Mouse (Mus musculus): ENCODE results near the gene Ang. TPM values are rescaled to one million over a fixed set of nuclear protein-coding genes. Genes with fewer than 3 reads are reported as not detected.

Ang gene
- total RNA-seq, 2 experiments from 2014 or later, result 8.0 TPM; not detected in 1

DNA sequence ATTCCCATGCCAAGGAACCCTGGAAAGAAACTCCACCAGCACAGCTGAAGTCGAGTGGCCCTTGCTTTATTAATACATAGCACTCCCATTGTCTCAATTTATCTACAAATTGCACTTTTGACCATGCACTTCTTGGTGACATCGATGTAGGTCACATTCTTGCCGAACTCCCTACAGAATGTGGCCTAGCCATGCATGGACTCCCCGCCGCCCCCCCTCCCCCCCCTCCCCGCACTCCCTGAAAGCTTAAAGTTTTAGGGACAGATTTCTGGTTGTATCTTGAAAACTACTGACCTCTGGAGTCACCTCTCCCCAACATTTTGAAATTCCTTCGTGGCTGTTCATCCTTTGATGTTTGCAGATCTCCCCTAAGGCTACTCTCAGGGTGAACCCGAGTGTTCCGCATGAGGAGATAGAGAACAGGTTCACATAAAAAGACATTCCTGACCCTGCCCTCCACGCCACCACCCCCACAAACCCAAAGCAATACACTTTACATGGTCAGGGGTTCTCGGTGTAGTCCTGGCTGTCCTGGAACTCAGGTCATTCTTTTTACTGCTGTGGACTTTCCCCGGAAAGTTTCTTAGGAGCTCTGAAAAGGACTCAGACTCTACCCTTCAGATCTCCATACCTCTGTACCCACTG is 23.1 kb downstream of the Ang start, which contains the start of gene Eddm3b:
TSS of gene Eddm3b (plus strand) at position 511 of the 645 bp plus-strand sequence.
- no peak for ATAC-seq (replicated peaks; ENCODE audit: low FRiP score, poor library complexity, severe bottlenecking)

DNA sequence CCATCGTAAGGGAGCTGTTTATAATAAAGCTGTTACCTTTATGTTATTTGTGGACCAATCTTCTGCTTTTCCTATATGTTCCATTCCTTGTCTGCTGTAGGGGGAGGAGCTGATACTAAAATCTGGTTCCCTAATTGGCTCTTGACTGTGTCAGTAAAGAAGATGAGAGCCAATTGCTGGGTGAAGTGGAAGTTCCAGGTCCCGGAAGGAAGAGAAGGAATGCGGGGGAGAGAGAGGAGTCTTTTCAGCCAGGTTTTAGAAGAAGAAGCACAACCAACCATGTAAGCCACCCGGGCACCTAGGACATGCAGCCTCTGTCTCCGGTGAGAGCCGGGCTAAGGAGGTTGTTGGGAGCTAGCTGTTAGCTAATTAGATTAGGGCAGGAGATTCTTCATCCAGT is 34.7 kb downstream of the Ang start:
- ATAC-seq (replicated peaks; ENCODE audit: low FRiP score, poor library complexity, severe bottlenecking), result no peak

DNA sequence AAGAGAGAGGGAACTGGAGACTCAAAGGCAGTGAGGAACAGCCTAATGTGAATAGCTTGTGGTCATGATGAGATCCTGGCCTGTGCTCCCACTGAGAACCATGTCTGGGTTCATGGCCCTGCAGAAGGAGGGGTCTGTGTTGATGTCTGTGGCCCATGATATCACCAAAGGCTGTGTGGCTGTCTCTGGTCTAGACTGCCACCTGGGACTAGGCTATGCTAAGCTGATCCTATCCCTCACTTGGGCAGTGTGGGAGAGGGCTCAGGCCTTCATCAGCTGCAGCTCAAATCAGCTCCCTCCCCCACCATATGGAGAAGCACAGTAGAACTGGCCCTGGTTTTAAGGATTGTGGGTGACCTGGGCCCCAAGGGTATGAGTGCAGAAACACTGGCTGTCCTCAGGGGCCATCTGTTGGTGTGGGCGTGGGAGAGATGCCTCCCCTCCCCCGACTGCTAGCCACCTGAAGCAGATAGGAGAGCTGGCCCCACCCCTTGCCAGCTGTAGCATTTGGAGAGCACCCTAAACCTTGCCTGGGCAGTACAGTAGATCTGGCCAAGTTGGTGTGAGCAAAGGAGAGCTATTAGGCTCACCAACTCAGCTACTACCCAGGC is 36.8 kb downstream of the Ang start:
- ATAC-seq (replicated peaks; ENCODE audit: low FRiP score, poor library complexity, severe bottlenecking), result peak; percentile 77

DNA sequence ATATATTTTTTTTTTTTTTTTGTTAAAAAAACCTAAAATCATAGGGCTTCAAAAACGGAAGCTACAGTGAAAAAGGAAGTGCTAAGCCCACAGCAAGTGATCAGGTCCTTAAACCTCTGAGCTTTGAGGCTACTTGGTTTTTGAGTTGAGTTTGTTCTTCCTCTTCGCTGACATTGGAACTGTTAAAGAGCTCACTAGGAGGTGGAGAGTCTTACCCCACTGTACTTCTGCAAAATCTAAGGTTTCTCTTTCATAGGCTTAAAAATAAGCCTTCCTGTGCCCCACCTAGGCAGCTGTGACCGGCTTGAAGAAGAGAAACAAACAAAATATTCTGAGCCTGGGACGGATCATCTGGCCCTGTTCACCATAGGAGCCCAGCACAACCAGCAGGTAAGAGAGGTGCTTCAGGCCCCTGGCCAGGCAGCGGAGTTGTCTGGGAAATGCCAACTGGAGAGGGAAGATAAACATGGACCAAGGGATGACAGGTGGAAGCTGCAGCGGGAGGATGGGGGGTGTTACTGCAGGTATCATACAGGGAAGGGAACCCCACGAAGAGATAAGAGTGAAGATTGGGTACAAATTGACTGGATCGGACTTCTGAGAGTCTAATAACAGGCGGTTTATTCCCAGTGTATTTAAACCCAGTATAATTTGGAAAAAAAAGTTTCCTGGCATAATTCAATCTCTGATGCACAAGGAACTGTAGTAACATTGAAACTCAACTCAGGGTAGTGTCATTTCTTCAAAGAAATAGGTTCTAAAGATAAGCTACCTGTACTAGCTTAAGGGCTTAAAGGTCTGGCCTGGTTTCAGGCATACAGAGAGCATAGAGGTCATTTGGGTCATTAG is 38.0 kb downstream of the Ang start:
- peak; percentile 28 for ATAC-seq (replicated peaks; ENCODE audit: low FRiP score, poor library complexity, severe bottlenecking)

DNA sequence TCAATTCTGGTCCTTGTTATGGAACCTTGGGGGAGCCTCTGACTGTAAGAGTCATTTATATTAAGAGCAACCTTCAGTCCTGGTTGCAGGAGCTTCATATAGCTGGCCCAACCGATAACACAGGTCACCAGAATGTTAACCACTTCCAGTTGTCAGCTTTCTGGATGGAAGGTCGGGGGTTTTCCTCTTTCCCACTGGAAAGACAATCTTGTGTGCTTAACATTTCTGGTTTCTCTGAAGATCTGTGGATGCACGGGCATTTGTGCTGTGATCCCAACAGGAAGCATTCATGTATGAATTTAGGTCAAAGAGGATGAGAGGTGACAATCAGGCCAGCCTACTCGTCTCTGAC is 38.6 kb downstream of the Ang start:
- ATAC-seq (replicated peaks; ENCODE audit: low FRiP score, poor library complexity, severe bottlenecking), result peak; percentile 38; the same call in 1 of the 2 replicates

DNA sequence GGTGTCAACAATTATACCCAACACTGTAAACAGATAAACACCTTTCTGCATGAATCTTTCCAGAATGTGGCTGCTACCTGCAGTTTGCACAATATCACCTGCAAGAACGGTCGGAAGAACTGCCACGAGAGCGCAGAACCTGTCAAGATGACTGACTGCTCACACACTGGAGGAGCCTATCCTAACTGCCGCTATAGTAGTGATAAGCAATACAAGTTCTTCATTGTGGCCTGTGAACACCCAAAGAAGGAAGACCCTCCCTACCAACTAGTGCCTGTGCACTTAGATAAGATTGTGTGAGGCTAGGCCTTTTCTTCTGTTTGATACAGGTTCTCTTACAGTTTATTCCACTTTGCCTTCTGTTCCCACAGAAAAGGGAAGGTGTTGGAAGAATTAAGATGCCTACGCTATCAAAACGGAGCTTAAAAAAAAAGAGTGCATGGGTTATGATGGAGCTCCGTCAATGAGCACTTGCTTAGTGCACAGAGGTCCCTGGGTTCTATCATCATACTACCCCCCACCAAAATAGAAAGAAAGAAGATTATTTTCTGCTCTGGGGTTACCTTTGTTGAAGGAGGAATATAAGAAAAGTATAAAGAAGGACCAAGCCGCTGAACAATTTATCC is 39.5 kb downstream of the Ang start:
- ATAC-seq (replicated peaks; ENCODE audit: low FRiP score, poor library complexity, severe bottlenecking), result peak; percentile 77

DNA sequence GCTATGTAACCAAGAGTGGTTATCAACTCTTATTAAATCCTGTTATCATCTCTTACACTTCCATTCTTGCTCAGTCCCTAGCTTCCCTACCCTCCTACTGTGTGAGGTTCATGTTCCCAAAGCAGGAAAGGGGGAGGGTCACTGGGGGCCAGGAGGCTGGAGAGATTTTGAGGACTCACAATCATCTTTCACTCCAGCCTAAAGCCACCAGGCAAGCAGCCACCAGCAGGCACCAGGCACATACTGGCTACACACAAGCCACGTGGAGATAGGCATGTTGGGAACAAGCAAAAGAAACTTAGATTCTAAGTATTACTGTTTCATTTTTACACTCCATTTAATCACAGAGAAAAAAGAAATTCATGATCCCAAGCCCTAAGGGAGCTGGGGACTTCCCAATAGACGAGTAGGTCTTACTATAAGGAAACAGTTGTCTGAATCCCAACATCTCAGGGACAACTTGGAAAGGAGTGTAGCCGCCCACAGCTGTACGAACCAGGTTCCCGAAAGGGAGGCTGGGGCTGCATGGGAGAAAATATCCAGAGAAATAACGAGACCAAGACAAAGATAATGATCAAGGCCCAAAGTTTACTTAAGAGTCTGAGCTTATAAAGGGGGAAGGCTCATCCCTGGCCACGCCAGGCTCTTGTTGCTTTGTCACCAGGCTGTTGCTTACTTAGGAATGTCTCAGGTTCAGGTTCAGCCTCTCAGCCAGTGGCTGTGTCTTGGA is 40.3 kb downstream of the Ang start:
- no peak for ATAC-seq (replicated peaks; ENCODE audit: low FRiP score, poor library complexity, severe bottlenecking)

DNA sequence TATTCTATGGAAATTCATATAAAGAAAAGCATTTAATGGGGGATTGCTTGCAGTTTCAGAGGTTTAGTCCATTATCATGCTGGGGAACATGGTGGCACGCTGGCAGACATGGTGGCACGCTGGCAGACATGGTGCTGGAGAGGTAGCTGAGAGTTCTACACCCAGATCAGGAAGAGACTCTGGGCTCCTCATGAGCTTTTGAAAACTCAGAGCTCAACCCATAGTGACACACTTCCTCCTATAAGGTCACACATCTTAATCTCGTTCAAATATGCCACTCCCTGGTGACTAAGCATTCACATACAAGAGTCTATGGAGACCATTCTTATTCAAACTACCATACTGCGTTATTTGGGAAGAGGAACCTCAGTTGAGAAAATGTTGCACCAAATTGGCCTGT is 41.4 kb downstream of the Ang start:
- peak; percentile 58 for ATAC-seq (replicated peaks; ENCODE audit: low FRiP score, poor library complexity, severe bottlenecking)

DNA sequence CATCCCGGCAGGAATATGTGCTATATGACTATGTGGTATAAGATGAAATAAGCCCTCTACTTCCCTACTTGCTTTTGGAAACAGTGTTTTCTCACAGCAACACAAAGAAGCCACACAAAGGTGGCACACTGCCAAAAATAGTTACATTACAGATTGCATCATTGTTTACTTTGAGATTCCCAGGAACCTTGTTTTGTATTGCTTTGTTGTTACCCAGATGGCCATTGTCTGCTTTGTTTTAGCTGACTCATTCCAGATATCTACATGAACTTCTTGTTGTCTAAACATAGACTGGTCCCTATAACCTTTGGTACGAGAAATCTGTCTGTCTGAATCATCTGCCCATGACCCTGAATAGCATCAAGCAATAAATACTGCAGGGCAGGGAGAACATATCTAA is 49.4 kb downstream of the Ang start:
- no peak for ATAC-seq (replicated peaks; ENCODE audit: low FRiP score, poor library complexity, severe bottlenecking)

DNA sequence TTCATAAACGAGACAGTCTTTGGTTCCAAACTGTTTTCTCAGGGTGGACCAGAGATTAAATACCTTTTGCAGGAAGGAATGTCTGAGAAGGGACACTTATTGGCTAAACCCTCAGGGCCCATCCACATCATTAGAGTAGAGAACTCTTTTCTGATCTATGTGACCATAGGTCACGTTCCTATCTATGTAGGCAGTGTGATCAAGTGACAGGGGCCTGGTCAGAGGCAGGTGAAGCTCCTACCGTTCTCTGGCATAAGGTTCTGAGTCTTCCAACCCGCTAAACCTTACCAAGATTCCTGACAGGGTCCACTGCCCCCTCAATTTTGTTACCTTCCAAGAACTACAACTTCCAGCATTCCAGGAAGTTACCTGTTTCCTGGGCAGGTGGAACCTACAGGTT is 51.2 kb downstream of the Ang start:
- no peak for ATAC-seq (replicated peaks; ENCODE audit: low FRiP score, poor library complexity, severe bottlenecking)

DNA sequence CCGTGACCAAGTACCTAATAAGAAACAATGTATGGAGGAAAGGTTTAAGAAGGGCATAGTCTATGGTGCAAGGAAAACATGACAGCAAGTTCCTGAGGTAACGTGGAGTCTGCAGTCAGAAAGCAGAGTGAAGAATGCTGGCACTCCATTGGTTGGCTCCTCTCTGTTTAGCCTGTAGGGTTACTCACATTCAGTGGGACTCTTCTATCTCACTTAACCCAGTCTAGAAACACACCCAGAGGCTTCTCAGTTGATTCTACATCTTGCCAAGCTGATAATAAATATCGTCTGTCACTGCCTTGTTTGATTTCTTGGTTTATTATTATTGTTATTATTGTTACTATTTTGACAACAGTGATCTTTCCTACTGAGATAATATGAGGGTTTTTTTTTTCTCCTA is 51.6 kb downstream of the Ang start:
- ATAC-seq (replicated peaks; ENCODE audit: low FRiP score, poor library complexity, severe bottlenecking), result peak; percentile 68

DNA sequence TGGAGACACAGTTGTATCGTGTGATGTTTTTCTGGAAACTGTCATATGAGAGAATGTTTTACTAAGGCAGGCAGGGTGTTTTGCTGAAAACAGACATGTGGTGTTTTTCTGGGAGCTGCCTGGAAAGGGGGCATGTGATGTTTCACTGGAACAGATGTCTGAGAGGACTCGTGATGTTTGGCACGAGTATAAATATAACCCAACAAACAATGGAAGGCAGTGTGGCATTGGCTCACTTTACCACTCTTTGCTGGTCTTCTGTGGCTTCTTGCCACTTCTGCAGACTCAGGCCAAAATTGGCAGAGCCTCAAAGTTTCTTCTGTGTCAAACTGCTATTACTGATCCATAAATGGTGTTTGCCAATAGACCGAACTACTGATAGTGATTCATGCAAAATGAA is 52.3 kb downstream of the Ang start:
- peak; percentile 16; the same call in 1 of the 2 replicates for ATAC-seq (replicated peaks; ENCODE audit: low FRiP score, poor library complexity, severe bottlenecking)

DNA sequence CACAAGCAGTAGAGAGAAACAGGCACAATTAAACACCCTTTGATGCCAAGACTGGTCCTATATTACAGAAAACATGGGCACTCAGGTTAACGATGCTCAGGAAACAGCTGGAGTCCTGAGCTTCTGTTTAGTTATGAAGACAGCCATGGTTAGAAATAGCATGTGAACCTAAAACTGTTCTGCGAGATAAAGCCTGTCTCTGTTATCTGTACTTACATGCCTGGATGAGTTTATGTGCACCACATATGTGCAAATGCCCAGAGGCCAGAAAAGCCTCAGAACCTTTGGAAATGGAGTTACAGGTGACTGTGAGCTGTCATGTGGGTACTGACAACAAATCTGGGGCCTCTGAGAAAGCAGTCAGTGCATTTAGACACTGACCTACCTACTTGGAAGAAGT is 53.0 kb downstream of the Ang start:
- ATAC-seq (replicated peaks; ENCODE audit: low FRiP score, poor library complexity, severe bottlenecking), result peak; percentile 92

DNA sequence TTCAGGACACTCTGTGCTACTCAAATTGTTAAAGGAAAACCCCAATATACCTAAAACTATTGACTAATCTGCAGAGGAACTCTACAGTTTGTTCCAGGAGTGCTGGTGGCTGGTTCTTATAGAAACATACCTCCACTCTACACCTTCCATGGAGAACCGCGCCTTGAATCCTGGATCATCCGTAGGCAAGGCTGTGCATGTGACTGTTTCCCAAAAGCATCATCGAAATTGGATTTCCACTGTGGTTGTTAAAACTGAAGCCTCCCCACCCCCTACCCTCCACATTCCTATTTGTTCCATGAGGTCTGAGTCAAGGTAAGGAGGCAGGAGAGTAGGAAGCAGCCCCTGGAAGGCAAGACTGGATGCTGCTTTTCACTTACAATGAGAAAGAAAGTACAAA is 53.5 kb downstream of the Ang start:
- no peak for ATAC-seq (replicated peaks; ENCODE audit: low FRiP score, poor library complexity, severe bottlenecking)

DNA sequence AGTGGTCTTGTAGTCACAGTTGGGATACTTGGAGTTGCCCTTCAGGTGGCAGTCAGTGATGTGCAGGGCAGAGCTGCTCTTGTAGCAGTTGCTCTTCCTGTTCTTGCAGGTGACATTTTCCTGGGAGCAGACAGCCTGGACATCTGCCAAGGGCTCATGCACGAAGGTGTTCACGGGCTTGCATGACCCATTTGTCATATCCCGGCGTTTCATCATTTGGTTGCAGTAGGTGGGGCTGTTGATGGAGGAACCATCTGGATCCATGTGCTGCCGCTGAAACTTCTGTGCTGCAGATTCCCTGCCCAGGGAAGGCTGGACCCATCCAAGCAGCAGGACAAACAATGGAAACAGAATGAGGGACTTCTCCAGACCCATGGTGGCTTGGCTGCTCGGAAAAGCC is 54.6 kb downstream of the Ang start:
- ATAC-seq (replicated peaks; ENCODE audit: low FRiP score, poor library complexity, severe bottlenecking), result no peak

DNA sequence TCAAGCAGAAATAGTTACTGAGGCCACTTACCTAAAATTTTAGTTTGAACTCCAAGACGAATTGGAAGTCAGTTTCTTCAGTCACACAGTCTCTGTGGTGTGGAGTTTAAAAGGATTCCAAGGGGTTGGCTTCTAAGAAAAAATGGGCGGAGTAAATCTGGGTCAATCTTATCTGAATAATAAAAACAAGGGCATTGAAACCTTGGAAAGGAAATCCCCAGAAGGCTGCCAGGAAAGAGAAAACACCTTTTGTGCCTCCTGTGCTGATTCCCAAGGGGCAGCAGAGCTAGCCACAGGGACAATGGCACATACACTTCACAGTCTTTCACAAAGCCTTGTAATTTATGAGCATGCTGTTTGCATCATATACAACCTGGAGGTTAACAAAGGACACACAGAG is 55.7 kb downstream of the Ang start, which contains the start of gene Rnase1:
TSS of gene Rnase1 (minus strand) at position 101 of the 400 bp plus-strand sequence.
- ATAC-seq (replicated peaks; ENCODE audit: low FRiP score, poor library complexity, severe bottlenecking), result no peak

DNA sequence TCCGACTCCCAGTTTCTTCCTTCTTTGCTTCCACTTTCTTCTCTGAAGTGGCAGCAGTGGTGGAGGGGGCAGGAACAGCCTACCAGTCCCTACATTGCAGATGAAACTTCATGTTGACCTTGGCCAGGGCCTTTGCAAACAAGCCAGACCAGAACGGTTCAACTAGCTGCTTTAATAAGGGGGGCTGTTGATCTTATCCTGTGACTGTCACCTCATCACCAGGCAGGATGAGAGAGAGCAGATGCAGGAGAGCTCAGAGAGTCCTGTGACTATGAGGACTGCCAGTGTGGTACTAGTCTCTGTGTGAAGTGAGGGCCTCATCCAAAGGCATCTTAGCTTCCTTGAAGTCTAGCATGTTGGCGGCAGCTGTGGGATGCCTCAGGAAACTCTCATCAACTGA is 57.1 kb downstream of the Ang start:
- no peak for ATAC-seq (replicated peaks; ENCODE audit: low FRiP score, poor library complexity, severe bottlenecking)

DNA sequence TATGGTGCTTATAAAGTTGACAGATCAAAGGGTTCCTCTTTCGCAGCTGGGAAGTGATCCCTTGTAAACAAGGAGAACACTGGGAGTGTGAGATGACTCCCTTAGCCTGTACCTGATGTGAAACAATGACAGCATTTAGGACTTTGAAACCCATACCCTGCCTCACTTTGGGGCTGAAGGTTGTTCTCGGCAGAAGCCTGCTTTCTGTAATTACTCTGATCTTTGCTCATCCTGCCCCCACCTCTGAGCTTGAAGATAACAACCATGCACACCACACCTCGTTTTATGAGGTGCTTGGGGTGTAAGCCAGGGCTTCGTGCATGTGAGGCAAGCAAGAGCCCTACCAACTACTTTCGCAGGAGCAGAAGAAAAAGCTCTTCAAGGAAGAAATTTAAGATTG is 58.2 kb downstream of the Ang start:
- ATAC-seq (replicated peaks; ENCODE audit: low FRiP score, poor library complexity, severe bottlenecking), result peak; percentile 85

DNA sequence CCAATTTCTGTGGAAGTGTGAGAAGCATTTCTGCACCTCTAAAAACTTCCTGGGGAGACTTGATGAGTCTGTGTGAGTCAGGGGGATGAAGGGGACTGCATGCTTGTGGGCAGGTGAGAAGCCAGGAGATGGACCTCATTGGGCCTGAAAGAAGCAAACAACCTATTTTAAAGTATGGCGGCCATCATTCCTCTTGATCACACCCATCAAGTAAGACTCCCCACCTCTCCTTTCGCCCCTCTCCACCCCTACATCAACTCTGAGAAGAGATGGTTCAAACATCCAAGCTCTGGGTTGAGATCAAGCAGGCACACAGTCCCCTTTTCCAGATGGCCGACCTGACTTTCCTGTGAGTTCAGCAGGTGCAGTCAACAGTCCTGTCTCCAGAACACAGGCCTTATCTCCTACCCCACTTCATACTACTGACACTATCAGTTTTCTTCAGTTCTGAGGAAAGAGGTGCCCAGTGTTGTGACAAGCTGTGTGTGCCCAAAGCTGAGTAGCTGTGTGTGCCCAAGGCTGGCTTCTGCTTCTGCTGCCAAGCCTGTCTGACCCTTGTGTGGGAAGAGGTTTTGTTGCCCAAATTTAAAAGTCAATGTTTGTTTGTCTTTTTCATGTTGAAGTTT is 59.4 kb downstream of the Ang start:
- peak; percentile 76 for ATAC-seq (replicated peaks; ENCODE audit: low FRiP score, poor library complexity, severe bottlenecking)

Data from erythroid progenitor cell, adult 5-6 weeks (primary cell).